Mouse (Mus musculus): Measurements from ENCODE around the gene Ctnnd2.
"Not testable (repeated sequence)": the region's sequence is repeated elsewhere in the genome, so short reads cannot be mapped to it uniquely, and the experiment has no call there.

Ctnnd2 gene

DNA sequence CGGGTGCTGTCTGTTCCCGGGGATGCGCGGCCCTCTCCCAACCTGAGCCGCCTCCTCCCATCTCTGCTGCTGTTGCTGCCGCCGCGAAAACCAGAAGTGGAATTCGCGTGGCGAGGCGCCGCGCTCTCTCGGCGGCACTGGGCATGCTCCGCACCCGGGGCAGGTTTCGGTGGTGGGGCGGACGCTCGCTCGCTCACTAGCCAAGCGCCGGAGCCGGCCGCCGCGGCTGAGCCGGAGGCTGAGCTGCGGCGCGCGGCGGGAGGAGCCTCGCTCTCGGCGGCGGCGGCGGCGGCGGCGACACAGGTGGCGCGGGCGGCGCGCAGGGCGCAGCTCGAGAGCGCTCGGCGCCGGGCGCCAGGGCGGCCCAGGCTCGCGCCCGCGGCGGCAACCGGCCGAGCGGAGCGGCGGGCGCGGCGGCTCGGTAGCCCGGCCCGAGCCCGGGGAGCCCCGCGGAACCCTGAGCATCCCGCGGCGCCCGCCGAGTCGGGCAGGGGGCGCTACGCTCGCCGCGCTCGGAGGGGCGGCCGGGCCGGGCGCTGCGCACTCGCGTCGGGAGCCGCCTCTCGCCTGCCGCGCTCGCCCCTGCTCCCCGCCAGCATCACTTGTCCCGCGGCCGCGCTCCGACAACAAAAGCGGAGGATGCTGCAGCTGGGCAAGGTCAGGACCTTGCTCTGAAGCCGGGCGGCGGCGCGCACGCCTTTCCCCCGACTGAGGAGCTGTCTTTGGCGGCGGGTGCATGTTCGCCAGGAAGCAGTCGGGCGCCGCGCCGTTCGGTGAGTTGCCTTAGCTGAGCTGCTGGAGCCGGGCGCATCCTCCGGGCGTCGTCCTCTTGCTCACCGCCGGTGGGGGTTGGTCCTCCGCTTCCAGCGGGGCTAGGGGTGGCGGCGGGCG is at the start of gene Ctnnd2:
TSS of gene Ctnnd2 (plus strand) at position 203 of the 891 bp plus-strand sequence.
- DNase-seq (ENCODE audit: extremely low read depth, low read depth): no peak

DNA sequence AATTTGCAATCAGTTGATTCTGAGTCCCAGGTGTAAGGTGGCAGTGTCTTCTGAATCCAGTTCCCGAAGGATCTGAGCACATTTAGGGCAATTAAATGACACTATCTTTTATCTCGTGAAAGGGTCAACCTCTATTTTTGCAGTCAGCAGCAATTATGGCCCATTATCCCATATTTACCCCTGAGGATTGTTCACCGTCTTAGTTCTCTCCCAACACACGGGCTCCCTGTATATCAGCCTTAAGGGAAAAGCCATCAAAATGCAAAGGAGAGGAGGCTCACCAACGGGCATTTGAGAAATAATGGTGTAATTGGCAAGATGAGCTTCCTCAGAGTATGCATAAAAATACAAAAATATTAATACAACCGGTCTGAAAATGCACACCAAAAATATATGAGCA is 41.7 kb upstream of the Ctnnd2 start:
- DNase-seq (ENCODE audit: extremely low read depth, low read depth): no peak

DNA sequence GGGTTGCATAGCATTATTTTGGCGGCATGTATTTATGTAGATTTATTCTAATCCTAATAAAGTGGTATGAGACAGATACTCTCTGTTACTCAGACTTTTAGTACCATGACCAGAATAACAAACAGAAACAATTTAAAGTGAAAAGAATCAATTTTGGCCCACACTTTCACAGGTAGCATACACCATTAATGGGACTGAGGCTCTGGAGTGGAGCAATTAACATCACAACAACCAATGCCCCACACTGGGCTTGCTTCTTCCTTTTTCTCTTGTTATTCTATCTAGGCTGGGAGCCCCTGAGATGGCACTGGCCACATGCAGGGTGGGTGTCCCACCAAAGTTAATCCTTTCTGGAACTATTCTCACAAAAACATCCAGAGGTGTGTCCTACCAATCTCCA is 32.8 kb upstream of the Ctnnd2 start:
- not testable (repeated sequence) for DNase-seq (ENCODE audit: extremely low read depth, low read depth)

DNA sequence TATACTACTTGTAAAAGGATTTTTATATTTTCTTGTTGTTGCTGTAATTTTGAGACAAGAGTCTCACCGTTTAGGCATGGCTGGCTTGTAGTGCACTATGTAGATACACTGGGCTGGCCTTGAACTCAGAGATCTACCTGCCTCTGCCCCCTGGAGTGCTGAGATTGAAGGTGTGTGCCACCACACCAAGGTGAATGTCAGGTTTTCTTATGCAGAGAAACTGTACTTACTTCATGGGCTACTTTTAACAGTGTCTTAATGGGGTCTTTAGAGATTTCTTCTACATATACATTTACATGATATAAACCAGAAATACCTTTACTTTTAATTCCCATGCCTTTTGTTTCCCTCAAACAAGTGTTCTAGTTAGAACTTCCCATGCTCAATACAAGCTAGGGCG is 27.0 kb upstream of the Ctnnd2 start:
- DNase-seq (ENCODE audit: extremely low read depth, low read depth): no peak

DNA sequence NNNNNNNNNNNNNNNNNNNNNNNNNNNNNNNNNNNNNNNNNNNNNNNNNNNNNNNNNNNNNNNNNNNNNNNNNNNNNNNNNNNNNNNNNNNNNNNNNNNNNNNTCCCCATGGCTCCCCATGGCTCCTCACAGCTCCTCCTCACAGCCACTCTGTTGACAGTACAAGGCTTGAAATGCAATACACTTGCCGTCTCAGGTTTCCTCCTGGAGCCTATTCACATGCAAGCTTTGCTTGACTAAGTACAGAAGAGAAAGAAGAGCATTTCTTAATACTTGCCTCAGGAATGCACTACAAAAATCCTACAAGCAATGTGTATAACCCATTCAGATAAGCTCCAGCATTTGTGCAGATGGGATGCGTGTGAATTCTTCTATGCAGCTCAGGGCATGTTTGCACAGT is 20.2 kb upstream of the Ctnnd2 start:
- DNase-seq (ENCODE audit: extremely low read depth, low read depth): no peak

DNA sequence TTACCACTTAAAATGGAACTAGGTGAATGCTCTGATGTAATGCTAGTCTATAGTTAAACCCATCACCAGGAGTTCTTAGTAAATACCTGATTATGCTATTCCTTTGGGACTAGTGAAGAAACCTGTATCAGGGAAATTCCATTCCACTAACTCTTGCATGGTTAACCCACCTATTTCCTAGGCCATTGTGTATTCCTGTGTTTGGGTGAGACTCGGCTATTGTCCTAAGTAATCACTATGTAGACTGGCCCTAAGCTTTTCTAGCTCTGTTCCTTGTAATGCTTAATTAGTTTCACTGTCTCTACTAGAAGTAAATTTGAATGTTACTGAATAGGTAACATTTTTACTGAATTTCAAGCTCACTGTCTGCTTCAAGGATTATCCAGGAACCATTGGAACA is 14.4 kb upstream of the Ctnnd2 start:
- no peak for DNase-seq (ENCODE audit: extremely low read depth, low read depth)

DNA sequence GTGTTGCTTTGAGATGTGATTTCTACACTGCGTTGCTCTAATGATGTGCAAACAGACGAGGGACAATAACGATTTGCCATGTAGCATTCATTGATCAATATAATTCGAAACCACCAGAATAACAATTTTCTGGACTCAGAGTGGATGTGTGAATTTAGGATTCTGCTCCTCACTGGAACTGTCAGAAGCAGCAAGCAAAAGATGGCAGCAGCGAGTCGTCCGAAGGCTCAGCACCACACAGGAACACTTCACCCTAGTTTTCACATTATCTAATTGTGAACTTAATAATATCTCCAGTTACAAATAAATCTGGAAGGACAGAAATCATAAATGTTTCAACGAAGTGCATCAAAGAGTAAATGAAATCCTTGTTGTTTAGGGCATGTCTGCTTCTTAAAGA is 2.4 kb upstream of the Ctnnd2 start:
- no peak for DNase-seq (ENCODE audit: extremely low read depth, low read depth)

DNA sequence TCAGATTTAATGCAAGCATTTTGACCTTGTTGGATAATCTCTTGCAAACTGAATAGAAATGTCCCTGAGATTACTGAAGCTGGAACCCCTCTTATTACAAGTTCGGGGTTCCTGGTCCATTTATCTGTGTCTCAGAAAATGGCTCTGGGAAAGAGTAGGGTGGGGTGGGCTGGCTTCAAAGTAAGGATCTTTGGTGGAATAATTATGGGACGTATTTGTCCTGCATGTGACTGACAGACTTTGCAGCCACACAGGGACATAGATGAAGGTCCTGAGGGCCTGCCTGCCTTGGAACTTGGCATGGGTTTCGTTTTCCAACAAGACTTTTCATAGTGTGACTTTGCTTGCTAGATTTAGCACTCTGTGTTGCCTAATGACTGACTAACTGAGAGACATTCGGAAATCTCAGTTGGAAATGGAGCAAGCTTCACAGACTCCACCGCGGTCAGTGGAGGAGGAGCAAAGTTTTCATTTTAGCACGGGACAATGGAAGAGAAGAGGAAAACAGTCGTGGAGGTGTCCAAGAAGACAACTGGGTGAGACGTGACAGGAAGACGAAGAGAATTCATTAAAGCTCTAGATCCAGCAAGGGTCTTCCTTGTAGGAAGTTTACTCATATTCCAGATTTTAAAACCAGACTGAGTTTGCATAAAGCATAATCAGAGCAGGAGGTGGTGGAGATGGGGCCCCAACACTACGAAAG is 749 bp upstream of the Ctnnd2 start:
- no peak for DNase-seq (ENCODE audit: extremely low read depth, low read depth)

DNA sequence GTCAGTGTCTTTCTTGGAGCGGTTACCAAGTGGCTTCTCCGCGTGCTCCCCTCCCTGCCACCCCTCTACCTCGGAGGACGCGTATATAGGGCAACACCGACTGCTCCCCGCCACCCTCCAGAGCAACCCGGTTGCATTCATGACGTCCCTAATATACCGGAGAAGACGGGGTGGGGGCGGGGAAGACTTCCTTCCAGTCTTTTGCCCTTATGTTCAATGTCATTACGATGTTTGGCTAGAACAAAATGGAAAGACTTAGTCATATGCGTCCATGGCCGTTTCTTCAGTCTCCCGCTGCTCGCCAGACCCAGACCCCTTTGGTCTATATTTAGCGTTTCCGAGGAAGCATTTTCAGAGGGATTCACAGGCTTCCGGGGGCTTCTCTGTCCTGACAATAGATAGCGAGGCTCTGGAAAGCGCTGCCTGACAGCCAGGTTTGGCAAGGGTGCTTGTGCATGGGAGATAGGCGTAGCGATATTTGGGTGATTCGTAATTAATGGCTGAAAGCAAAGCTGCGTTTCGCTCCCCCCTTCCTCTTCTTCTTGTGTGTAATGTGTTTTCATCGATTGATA is 1.1 kb downstream of the Ctnnd2 start:
- no peak for DNase-seq (ENCODE audit: extremely low read depth, low read depth)

DNA sequence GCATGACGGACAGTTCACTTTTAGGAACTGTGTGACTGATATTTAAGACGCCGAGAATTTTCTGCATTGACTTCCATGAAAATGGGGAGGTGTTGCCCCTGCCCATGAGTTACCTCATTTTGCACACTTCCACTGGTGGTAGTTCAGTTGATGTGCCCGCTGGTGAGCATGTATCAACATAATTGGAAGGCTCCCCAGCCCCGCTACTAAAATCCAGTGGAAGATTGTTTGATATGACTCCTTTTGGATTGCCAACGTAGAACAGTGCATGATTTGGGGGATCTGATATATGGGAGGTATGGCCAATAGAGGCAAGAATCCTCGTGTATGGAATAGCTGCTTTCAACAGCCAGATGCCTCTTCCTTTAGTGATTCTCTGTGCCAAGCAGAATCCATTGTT is 1.9 kb downstream of the Ctnnd2 start:
- DNase-seq (ENCODE audit: extremely low read depth, low read depth): no peak

DNA sequence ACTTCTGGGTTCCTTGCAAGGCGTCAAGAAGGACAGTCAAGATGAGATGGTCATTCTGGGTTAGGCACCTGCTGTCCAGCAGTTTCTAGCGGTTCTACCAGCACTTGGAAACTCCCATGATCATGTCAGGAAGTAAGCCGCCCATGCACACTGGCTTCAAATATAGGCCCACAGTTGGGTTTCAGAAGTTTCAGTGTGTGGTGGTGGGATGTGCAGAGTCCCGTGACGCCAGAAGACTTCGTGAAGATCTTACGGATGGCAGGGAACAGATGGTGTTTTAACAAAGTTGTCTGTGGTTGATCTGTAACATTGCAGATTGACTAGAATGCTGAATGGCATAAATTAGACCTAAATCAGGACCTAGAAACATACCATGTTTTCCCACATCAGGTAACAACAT is 11.6 kb downstream of the Ctnnd2 start:
- no peak for DNase-seq (ENCODE audit: extremely low read depth, low read depth)

DNA sequence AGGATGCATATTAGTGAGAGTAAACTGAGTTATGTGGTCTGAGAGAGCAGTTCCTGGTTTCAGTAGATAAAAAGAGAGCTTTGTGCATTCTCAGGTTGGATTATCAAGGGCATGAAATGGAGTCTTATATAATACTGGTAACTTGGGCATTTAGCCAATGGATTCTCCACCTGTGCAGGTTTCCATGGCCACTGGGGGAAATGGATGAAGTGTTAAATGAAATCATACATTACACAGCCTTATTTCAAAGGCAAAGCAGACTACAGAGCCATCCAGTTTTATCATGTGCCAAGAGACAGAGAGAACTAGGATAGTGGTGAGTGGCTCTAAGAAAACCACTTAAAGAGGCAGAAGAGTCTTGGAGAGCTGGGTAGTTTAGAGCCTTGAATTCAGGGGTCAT is 18.5 kb downstream of the Ctnnd2 start:
- no peak for DNase-seq (ENCODE audit: extremely low read depth, low read depth)

DNA sequence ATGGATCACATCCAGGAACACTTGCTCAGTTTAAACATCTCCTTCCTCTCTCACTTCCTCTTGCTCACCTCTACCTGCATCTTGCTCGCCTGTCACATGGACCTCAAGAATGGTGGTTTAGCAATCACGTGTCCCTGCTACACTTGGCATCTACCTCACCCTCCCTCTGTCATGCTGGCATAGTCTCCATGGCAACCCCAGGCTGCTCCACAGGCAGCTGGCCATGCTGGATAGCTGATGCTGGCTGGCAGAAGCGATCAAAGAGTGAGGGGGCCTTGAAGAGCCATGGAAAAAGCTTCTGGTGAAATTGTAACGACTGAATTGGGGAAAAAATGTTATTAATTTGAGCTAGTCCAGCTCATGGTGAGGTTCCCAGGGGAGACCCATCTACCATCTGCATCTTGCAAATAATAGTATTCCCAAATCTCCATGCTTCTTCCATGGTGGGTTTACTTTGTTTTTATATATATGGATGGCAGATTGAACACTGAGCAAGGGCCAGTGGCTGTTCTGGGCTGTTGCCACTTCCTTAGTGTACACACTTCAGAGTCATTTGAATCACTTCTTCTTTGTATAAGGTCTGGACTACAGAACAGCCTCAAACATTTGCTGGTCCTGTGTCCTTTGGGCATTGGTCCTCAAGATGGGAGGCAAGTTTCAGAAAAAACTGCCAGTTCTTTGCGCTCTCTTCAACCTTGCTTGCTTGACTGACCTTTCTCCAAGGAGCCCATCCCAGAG is 19.7 kb downstream of the Ctnnd2 start:
- no peak for DNase-seq (ENCODE audit: extremely low read depth, low read depth)

DNA sequence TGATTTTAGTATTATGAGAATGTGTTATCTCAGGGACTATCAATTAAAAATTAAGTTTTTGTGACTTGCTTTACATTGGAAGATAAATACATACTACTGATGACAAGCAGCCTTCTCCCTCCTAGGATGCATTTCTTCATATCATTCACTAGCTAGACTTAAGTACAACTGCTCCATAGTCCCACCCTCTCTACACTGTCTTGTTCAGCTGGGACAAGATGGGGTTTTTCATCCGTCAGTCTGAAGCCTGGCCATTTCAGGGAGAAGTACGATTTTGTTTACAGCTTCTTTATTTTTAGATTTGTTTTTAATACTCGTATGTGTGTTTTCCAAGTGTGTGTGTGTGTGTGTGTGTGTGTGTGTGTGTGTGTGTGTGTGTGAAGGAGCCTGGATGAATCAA is 26.0 kb downstream of the Ctnnd2 start:
- no peak for DNase-seq (ENCODE audit: extremely low read depth, low read depth)

DNA sequence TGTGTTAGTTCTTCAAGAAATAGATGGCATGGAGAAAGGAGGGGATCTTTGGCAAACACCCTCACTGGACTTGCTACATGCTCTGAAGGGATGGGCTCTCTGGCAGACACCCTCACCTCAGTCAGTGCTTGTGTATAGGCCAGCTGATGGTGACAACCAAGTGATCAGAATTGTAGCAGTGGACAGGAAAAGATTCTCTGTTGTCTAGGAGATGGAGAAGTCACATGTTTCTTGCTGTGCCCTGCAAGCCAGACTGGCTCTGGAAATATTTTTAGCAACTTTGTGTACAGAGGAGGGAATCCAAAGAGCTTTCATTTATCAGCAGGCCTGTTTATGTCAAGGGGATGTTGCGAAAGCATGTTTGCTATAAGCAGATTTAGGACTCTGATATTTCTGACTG is 27.4 kb downstream of the Ctnnd2 start:
- DNase-seq (ENCODE audit: extremely low read depth, low read depth): no peak

DNA sequence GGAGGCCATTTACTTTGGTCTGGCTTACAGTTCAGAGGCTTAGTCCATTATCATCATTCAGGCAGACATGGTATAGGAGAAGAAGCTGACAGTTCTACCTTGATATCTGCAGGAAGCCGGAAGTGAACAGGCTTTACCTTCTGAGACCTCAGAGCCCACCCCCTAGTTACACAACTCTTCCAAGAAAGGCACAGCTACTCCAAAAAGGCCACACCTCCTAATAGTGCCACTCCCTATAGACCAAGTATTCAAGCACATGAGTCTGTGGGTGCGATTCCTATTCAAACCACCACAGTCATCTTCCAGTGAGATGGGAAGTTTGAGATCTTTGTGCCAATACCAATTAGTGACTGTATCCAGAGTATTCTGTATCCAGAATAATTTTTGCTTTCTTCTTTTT is 28.8 kb downstream of the Ctnnd2 start:
- DNase-seq (ENCODE audit: extremely low read depth, low read depth): no peak

DNA sequence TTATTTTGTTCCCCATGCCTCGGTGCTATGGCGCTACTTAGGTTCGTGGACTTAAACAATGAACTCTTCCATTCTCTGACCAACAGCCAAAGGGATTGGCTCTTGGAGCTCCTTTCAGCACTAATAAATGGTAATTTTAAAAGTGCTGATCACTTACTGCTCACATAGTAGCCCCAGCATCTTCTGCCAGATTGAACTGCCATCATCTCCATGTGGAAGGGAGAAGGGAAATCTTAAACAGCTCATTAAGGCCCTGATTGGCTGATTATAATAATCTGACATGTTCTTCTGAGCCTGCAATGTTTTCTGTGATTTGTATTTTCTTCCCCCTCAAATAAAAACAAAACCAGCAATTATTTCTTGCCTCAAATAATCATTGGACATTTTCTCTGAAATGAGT is 29.2 kb downstream of the Ctnnd2 start:
- DNase-seq (ENCODE audit: extremely low read depth, low read depth): no peak

DNA sequence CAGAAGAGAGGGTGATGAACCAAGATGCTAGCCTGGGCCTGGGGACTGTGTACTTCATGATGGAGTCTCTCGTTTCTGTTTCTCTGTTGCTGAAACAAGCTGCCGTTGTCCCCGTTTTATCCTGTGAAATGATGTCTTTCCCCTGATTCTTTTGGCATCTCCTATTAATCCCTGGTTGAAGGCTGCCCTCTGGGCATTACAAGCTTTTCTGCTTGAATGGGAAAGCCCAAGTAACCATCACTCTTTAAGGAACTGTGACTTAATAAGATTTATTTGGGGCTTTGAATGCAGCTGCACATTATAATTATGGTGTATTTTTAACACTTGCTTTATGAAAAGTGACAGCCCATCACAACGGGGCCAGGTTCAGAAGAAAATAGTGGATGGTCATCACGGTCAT is 40.4 kb downstream of the Ctnnd2 start:
- no peak for DNase-seq (ENCODE audit: extremely low read depth, low read depth)

DNA sequence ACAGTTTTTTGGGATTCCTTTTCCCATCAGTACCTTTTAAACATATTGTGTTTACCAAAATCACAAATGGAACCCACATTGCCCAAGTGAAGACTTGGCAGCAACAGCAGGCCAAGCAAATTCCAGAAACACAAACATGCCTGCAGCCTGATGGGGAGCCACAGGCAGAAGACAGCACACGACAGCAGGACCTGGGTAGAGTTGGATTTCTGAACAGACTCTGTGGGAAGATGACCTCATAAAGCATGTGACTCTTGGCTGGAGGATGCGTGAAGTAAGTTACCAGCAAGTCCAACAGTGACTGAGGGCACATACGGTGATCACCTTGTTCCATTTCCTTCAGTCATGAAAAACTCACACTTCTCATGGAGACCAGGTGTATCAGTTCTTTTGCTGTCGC is 43.5 kb downstream of the Ctnnd2 start:
- DNase-seq (ENCODE audit: extremely low read depth, low read depth): no peak

DNA sequence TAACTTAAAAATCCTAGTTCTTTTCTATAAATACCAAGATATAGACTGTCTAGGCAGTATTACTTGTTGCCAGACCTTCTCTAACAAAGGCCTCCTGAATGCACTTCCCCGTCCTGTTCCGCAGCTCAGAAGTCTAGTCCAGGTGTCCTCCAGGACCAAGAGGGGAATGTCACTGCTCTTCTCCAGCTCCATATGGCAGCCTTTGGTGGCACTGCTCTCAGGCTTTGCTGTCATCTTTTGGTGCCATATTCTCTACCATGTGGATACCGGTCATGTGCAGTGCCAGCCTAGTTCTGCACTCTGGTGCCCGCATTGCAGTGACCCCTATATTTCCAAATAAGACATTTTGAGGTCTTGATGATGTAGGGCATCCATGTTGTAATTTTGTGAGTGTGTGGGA is 56.7 kb downstream of the Ctnnd2 start:
- no peak for DNase-seq (ENCODE audit: extremely low read depth, low read depth)

DNA sequence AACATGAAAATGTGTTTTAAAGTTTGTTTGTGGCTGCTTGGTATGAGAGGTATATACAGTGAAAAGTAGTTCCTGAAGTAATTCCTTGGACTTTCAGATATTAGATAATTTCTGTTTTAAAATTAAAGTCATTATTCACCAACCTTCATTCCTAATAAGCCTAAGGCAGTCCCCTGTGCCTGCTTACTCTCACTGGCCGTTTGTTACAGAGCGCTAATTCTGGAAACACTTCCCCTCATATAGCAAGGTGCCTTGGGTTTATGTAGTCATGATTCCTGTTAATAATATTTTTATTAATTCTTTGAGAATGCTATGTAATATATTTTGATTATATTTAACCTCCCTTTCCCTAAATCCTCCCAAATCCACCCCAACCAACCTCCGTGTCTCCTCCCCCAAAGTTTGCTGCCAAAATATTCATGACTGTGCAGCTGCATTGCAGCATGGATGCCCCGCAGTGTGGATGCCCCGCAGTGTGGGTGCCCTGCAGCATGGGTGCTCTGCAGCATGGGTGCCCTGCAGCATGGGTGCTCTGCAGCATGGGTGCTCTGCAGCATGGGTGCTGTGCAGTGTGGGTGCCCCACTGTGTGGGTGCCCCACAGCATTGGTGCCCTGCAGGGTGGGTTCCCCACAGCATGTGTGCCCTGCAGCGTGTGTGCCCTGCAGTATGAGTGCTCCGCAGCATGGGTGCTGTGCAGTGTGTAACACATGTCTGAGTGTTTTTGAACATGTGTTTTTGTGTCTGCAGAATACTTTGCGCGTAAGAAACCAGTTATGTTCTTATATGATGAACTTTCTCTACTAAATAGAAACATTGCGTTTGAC is 63.0 kb downstream of the Ctnnd2 start:
- no peak for DNase-seq (ENCODE audit: extremely low read depth, low read depth)
